Mouse (Mus musculus) forebrain, embryonic 12.5 days (tissue): ENCODE results near the gene Krtcap3. TPM values are rescaled to one million over a fixed set of nuclear protein-coding genes. Genes with fewer than 3 reads are reported as not detected.

Experiments used
- ATAC-seq: fragments of 200-750 bp; cut with Nextera tagmentation; 2 replicates; pipeline ENCODE4 v1.8.0; 2017; ENCODE audit warnings: moderate TSS enrichment; ENCODE audit not compliant: low FRiP score
- H3K27ac ChIP-seq: fragments of 300-500 bp; sonication (generic); 2 replicates; pipeline ENCODE4 v1.5.1; 2016; ENCODE audit warnings: mild to moderate bottlenecking
- H3K27me3 ChIP-seq: fragments of 300-500 bp; sonication (generic); 2 replicates; pipeline ENCODE4 v1.6.1; 2016; ENCODE audit warnings: mild to moderate bottlenecking
- H3K36me3 ChIP-seq: fragments of 300-500 bp; sonication (generic); replicated peaks from 2 replicates; pipeline ENCODE4 v1.6.1; 2016; ENCODE audit warnings: mild to moderate bottlenecking
- H3K4me1 ChIP-seq: fragments of 300-500 bp; sonication (generic); 2 replicates; pipeline ENCODE4 v1.6.1; 2016
- H3K4me2 ChIP-seq: fragments of 300-500 bp; sonication (generic); 2 replicates; pipeline ENCODE4 v1.6.1; 2016; ENCODE audit warnings: mild to moderate bottlenecking, moderate library complexity
- H3K4me3 ChIP-seq: fragments of 300-500 bp; sonication (generic); replicated peaks from 2 replicates; pipeline ENCODE4 v1.5.1; 2016; ENCODE audit warnings: mild to moderate bottlenecking
- H3K9ac ChIP-seq: fragments of 300-500 bp; sonication (generic); 2 replicates; pipeline ENCODE4 v1.6.1; 2016; ENCODE audit warnings: mild to moderate bottlenecking
- H3K9me3 ChIP-seq: fragments of 300-500 bp; sonication (generic); 2 replicates; pipeline ENCODE4 v1.6.1; 2016
- WGBS: fragments of 180-500 bp; shearing (Covaris S2); methylation state at CpG from one replicate; pipeline ENCODE4 v1.1.7; 2016; 5-methylcytosine and 5-hydroxymethylcytosine counted together
- polyA plus RNA-seq: library from polyadenylated mRNA; unstranded; fragments of >200 nt; fragmentation: Nextera tagmentation; extraction: Ambion mirVana; gene quantifications from 2 replicates; pipeline ENCODE4 v1.2.1, GENCODE M21; 2016

Krtcap3 gene
- polyA plus RNA-seq, 1 experiment from 2014 or later: 4.7 TPM

- 10% methylated on average over 11 of the region's 11 CpGs for WGBS
- H3K4me2 ChIP-seq: peak overlapping the region; percentile 77
- ATAC-seq: no peak; the same call in 1 of the 2 replicates
Observed at GRCm38 (mm10) chr5:31221304-31221945, 30.1 kb upstream of the Krtcap3 start.

DNA sequence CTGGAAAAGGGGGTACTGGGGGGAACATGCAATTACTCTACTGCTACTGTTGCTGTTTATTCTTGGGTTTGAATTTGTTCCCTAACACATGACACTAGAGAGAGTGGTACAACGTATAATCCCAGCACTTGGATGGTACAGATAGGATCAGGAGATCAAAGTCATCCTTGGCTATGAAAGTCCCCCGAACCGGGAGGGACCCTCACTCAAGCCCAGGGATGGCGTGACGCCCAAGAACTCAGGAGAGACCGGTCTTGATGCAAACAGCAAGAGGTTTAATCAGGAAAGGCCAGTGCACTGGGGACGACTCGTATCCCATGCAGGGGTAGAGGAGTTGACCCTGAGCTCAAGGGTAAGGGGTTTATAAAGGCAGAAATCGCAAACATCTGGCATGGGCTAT lies 28.8 kb upstream of the Krtcap3 start:
- Histone ChIP-seq H3K4me3 (no peak overlapping the region), H3K9me3 (no peaks in the 10 kb centered on the region), H3K27ac (no peak overlapping the region), H3K4me2 (no peak overlapping the region), H3K27me3 (no peaks in the 10 kb centered on the region), H3K36me3 (no peaks in the 10 kb centered on the region), H3K4me1 (peaks cover 9% of the 10 kb centered on the region), H3K9ac (no peak overlapping the region)
- ATAC-seq: no peak
- 94% methylated on average over 9 of the region's 9 CpGs for WGBS

More at GRCm38 (mm10) chr5:31221304-31221945, 30.1 kb upstream of the Krtcap3 start:
- Histone ChIP-seq H3K27ac (peak overlapping the region; percentile 93), H3K4me3 (peak overlapping the region; percentile 98), H3K9me3 (no peaks in the 10 kb centered on the region), H3K4me1 (peaks cover 9% of the 10 kb centered on the region), H3K9ac (peak overlapping the region; percentile 90), H3K36me3 (no peaks in the 10 kb centered on the region), H3K27me3 (no peaks in the 10 kb centered on the region)

DNA sequence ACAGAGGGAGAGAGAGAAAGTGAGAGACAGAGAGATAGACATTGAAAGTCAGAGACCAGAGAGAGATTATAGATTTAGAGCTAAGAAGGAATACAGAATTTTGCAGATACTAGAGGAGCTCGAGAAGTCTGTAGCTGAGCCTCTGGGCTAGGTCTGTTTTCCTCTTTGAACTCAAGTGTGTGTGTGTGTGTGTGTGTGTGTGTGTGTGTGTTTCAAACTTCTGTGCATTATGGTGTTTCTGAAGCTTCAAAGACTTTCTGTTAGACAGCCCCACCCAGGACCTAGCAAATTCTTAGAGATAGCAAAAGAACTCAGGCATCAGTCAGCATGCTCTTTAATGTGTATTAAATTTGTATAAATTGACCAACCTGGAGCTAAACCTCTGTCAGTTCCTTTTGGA lies 24.9 kb upstream of the Krtcap3 start:
- no peaks in the 10 kb centered on the region for H3K36me3 ChIP-seq
- no peaks in the 10 kb centered on the region for H3K9me3 ChIP-seq
- H3K4me2 ChIP-seq: no peak overlapping the region
- no peaks in the 10 kb centered on the region for H3K4me1 ChIP-seq
- ATAC-seq: no peak
- WGBS: 76% methylated on average over 1 of the region's 1 CpGs
- no peaks in the 10 kb centered on the region; the same call in 1 of the 2 replicates for H3K27me3 ChIP-seq
- no peak overlapping the region for H3K9ac ChIP-seq
- H3K4me3 ChIP-seq: no peak overlapping the region
- no peak overlapping the region for H3K27ac ChIP-seq

- H3K9ac ChIP-seq: peak within 1 kb of the TSS; percentile 96
- WGBS: under 1% methylated on average over 99 of the region's 103 CpGs
- 0 out of 2 replicates have a peak, but pooled peaks cover 3% of the 10 kb centered on the region for H3K9me3 ChIP-seq
Observed at GRCm38 (mm10) chr5:31240637-31241521, 10.6 kb upstream of the Krtcap3 start, which contains the start of the genes Nrbp1 and Gm9970. Gene Nrbp1 (plus strand): TSS chr5:31240864. Gene Gm9970 (minus strand): TSS chr5:31241232.

DNA sequence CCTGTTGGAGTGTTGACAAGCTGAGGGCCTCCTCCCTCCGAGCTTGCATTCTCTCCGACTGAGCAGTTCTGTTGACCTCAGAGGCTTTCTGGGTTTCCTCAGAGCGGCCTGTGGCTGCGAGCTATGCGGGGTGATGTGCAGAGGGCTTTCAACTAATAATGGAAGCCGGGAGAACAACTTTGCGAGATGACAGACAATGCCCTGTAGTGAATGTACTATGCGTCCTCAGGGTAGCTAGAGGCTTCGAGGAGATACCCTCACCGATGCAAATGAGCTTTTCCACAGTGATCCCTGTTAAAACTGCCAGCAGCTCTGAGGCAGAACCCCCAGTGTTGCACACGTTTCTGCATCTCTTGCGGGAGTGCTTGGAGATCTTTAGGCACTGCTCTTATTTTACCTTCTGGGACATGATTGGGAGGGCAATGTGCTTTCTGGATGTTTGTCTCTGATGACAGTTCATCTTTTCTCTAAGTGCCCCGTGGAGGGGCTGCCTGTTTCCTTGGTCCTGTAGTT lies 9.9 kb upstream of the Krtcap3 start:
- H3K9ac ChIP-seq: peak overlapping the region; percentile 96
- no peak for ATAC-seq
- peak overlapping the region; percentile 98 for H3K4me3 ChIP-seq
- no peaks in the 10 kb centered on the region for H3K9me3 ChIP-seq
- peaks cover 13% of the 10 kb centered on the region for H3K4me1 ChIP-seq
- H3K27ac ChIP-seq: peak overlapping the region; percentile 98
- peaks cover 30% of the 10 kb centered on the region for H3K36me3 ChIP-seq
- peak overlapping the region; percentile 85 for H3K4me2 ChIP-seq
- no peaks in the 10 kb centered on the region for H3K27me3 ChIP-seq
- WGBS: under 1% methylated on average over 13 of the region's 13 CpGs

More at GRCm38 (mm10) chr5:31240637-31241521, 10.6 kb upstream of the Krtcap3 start, which contains the start of the genes Nrbp1 and Gm9970:
- peak; percentile 99 for ATAC-seq
- Histone ChIP-seq H3K27ac (peak within 1 kb of the TSS; percentile 98), H3K4me3 (peak within 1 kb of the TSS; percentile 98), H3K4me1 (peaks cover 13% of the 10 kb centered on the region), H3K27me3 (no peaks in the 10 kb centered on the region), H3K4me2 (peak within 1 kb of the TSS; percentile 85), H3K36me3 (peaks cover 23% of the 10 kb centered on the region)

DNA sequence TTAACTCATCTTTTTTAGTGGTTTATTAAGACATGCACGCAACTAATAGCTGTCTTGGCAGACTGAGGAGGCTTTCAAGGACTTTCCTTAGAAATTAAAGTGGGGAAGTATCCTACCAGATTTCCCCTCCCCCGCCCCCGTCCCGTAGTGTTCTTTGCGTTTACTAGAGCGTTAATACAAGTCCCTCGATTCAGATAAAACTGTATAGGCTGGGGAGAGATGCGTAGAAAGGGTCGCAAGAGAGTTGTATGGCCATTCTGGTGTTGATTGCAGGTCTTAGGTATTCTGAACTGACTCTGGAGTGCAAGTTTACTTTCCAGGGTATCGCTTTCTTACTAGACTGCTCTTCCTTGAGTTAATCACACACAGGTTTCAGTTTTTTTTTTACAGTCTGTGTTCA lies 9.3 kb upstream of the Krtcap3 start:
- Histone ChIP-seq H3K36me3 (peaks cover 36% of the 10 kb centered on the region), H3K27ac (no peak overlapping the region), H3K9ac (peak overlapping the region; percentile 96), H3K4me2 (peak overlapping the region; percentile 85), H3K4me1 (peaks cover 13% of the 10 kb centered on the region), H3K9me3 (no peaks in the 10 kb centered on the region), H3K4me3 (peak overlapping the region; percentile 98), H3K27me3 (no peaks in the 10 kb centered on the region)
- WGBS: 23% methylated on average over 10 of the region's 10 CpGs
- no peak for ATAC-seq

- no peak overlapping the region for H3K4me2 ChIP-seq
- no peaks in the 10 kb centered on the region for H3K9me3 ChIP-seq
- H3K36me3 ChIP-seq: peaks cover 96% of the 10 kb centered on the region
- H3K9ac ChIP-seq: 0 out of 2 replicates have a peak overlapping the region, but pooled peaks have one; percentile 42
- H3K27ac ChIP-seq: 0 out of 2 replicates have a peak overlapping the region, but pooled peaks have one; percentile 8
- H3K4me3 ChIP-seq: no peak overlapping the region
- H3K27me3 ChIP-seq: peaks cover 11% of the 10 kb centered on the region
- ATAC-seq: no peak
- H3K4me1 ChIP-seq: peaks cover 11% of the 10 kb centered on the region
- WGBS: 70% methylated on average over 4 of the region's 4 CpGs
Observed at GRCm38 (mm10) chr5:31250716-31251115, 775 bp upstream of the Krtcap3 start.

GRCm38 (mm10) chr5:31252151-31252550 lies 660 bp downstream of the Krtcap3 start:
- Histone ChIP-seq H3K27me3 (peaks cover 11% of the 10 kb centered on the region), H3K4me2 (peak overlapping the region; percentile 48), H3K36me3 (peaks cover 86% of the 10 kb centered on the region), H3K4me1 (peaks cover 11% of the 10 kb centered on the region), H3K9ac (peak overlapping the region; percentile 42; the same call in 1 of the 2 replicates), H3K9me3 (no peaks in the 10 kb centered on the region), H3K4me3 (peak overlapping the region; percentile 27; the same call in 1 of the 2 replicates), H3K27ac (no peak overlapping the region)
- 44% methylated on average over 10 of the region's 10 CpGs for WGBS
- no peak for ATAC-seq

GRCm38 (mm10) chr5:31252795-31253545 lies 1.5 kb downstream of the Krtcap3 start:
- Histone ChIP-seq H3K27me3 (peaks cover 11% of the 10 kb centered on the region), H3K4me3 (no peak overlapping the region), H3K27ac (no peak overlapping the region), H3K9ac (no peak overlapping the region), H3K36me3 (peaks cover 80% of the 10 kb centered on the region), H3K4me1 (peaks cover 11% of the 10 kb centered on the region), H3K4me2 (no peak overlapping the region), H3K9me3 (no peaks in the 10 kb centered on the region)
- WGBS: 79% methylated on average over 16 of the region's 16 CpGs
- ATAC-seq: no peak

DNA sequence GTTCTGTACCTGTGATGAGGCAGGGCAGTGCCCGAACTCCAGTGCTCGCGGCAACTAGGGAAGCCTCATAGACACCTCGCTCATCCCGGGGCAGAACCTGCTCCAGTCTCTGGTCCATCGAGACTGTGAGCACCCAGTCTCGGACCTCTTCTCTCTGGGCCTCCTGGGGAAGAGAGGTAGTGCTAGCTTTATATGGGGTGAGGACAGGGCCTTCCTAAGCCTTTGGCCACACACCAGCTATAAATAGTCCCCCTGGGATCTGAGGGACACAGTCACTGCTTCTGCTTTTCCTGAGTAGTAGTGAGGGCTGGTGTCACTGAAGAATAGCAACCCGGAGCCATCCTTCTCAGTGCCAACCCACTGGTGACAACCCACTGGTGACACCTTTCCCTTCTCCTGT lies 2.3 kb downstream of the Krtcap3 start:
- WGBS: 97% methylated on average over 8 of the region's 8 CpGs
- H3K4me1 ChIP-seq: peaks cover 11% of the 10 kb centered on the region
- H3K27ac ChIP-seq: no peak overlapping the region
- no peak overlapping the region for H3K4me2 ChIP-seq
- no peaks in the 10 kb centered on the region for H3K9me3 ChIP-seq
- H3K4me3 ChIP-seq: no peak overlapping the region
- H3K27me3 ChIP-seq: peaks cover 11% of the 10 kb centered on the region
- H3K36me3 ChIP-seq: peaks cover 75% of the 10 kb centered on the region
- no peak for ATAC-seq
- H3K9ac ChIP-seq: no peak overlapping the region

DNA sequence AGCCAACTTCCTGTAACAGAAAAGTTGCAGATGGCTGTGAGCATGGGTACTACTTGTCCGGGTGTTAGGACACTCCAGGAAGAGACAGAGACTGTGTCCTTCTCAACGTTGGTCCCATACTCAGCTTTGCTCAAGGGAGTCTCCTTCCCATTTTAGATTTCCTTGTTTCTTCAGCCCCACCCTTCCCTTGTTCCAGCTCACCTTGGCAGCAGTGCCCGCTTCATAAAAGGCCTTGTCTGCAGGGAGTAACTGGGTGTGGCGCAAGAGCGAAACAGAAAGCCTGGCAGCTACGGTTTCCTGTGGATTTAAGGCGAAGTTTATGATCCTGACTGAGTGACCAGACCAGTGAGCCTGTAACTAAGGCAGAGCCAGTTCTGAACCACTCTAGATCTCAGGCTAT lies 3.0 kb downstream of the Krtcap3 start:
- WGBS: 91% methylated on average over 7 of the region's 7 CpGs
- H3K9ac ChIP-seq: no peak overlapping the region
- H3K27me3 ChIP-seq: peaks cover 11% of the 10 kb centered on the region
- no peak overlapping the region for H3K4me2 ChIP-seq
- no peak overlapping the region for H3K27ac ChIP-seq
- no peaks in the 10 kb centered on the region for H3K9me3 ChIP-seq
- H3K36me3 ChIP-seq: peaks cover 69% of the 10 kb centered on the region
- peaks cover 11% of the 10 kb centered on the region for H3K4me1 ChIP-seq
- H3K4me3 ChIP-seq: no peak overlapping the region
- no peak for ATAC-seq
